Mouse (Mus musculus) liver, postnatal 0 days (tissue): ENCODE data around the gene Cdc42bpa.

Experiments
- CTCF ChIP-seq: sonication (generic); IDR thresholded peaks from 2 replicates; pipeline ENCODE4 v1.5.1; 2016; ENCODE audit warnings: antibody characterized with exemption, low read depth
- EP300 ChIP-seq: IDR thresholded peaks from 2 replicates; pipeline ENCODE4 v1.6.1; 2016; ENCODE audit warnings: antibody characterized with exemption, low read depth, mild to moderate bottlenecking

GRCm38 (mm10) chr1:179945017-179945416, 15.3 kb upstream of the Cdc42bpa start:
- TF ChIP-seq CTCF (no peak), EP300 (no peak)
